Mouse (Mus musculus): ENCODE measurements around the gene 4932438H23Rik.
A peak's percentile ranks its signal among the peaks of the same experiment; 100 is the strongest.

The 4932438H23Rik gene

GRCm38 (mm10) chr16:91095022-91095421 is at the start of gene 4932438H23Rik:
TSS of gene 4932438H23Rik (minus strand) at chr16:91095122.
- no peak for DNase-seq (ENCODE audit: low read depth, low spot score)

DNA sequence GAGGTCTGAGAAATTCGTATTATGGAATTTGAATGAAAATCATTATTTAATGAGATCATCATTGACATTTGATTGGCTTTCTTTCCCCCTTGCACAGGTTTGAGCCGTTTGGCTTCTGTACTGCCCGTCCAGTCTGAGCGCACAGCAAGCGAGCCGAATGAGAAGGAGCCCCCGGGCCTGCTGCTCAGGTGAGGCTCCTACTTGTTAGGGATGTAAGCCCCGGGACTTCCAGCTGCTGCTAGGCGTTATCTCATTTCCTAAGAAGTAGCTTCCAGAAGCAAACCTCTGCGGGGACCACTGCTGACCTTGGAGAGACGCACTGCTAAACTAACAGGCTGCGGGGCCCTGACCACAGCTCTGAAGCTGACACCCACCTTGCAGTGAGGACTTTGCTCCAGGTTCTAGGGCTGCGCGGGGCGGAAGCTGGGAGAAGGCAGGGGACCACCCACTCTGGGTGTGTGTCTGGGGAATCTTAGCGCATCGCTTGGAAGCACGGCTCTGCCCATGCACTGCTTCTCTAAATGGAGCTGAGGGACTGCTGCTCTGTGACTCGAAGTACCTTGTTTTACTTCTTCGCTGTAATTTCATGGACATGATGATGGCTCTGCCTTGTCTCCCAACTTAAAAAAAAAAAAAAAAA is 46.2 kb upstream of the 4932438H23Rik start:
- DNase-seq (ENCODE audit: low read depth, low spot score), result no peak

DNA sequence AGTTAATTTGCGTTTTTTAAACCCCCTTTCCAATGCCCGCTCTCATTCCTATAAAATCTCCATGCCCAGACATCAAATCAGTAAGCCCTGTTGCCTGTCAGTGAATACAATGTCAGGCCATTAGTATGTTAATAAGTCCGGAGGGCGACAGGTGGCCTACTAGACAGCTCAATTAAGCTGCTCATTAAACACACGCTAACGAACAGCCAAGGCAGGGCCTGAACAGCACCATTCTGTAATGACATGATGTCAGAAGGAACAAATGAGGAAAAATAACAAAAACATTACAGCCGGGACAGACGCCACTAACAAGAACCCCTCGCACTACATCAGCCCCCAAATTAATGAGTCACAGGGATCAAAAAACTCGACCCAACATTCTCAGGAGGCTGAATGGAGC is 45.5 kb upstream of the 4932438H23Rik start:
- DNase-seq (ENCODE audit: low read depth, low spot score), result peak; percentile 38

- peak; percentile 23 for DNase-seq (ENCODE audit: low read depth, low spot score)
These were observed 45.1 kb upstream of the 4932438H23Rik start for GRCm38 (mm10) chr16:91140056-91140455.

GRCm38 (mm10) chr16:91139481-91139880 is 44.6 kb upstream of the 4932438H23Rik start:
- DNase-seq (ENCODE audit: low read depth, low spot score), result no peak

DNA sequence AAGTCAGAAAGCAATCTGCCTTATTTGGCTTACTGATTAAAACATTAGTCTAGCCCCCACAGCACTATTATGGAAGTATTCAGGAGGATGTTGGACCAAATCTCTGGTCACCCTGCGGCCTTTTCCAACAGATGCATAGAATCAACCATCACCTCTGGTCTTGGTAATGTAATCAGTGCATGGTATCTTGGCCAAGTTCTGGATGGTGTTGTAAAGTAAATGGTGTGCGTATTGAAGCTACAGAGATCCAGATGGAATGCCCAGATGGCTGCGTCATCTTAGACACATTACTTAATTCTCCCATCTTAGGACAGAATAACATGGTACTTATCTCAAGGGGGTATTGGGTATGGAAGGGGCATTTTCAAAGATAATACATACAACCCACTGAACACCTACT is 43.8 kb upstream of the 4932438H23Rik start:
- no peak for DNase-seq (ENCODE audit: low read depth, low spot score)

DNA sequence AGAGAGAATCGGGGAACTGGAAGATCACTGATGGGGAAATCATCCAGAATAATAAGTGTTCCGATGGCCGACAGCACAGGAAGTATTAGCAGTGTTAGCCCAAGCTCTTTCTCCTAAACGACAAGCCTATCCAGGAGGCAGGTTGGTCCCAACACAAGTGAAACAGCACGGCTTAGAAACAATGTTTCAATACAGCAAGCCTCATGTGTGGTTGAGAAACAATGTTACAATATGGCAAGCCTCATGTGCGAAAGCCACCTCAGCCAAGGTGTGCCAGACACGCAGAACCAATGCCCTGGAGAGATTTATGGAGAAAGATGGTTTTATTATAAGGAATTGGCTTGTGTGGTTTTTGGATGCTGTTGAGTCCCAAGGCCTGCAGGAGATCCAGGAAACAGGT is 43.2 kb upstream of the 4932438H23Rik start:
- DNase-seq (ENCODE audit: low read depth, low spot score), result no peak

DNA sequence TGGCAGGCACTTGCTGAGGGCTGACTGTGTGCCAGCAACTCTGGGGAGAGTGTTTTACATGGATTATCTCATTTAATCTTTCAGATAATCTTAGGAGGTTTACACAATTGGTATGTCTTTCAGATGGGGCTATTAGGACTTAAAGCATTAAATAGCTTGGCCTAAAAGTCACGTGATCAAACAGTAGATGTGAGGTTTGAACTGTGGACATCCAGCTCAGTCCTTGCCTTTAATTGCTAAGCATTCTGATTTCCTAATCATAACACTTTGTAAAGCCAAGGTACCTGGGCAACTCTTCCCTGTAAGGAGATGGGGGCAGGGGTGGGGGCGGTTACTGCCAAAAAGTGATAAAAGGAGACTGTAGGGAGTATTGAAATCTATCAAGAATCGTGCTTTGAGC is 41.7 kb upstream of the 4932438H23Rik start:
- no peak for DNase-seq (ENCODE audit: low read depth, low spot score)

- no peak for DNase-seq (ENCODE audit: low read depth, low spot score)
These were observed 35.0 kb upstream of the 4932438H23Rik start for GRCm38 (mm10) chr16:91129916-91130315.

DNA sequence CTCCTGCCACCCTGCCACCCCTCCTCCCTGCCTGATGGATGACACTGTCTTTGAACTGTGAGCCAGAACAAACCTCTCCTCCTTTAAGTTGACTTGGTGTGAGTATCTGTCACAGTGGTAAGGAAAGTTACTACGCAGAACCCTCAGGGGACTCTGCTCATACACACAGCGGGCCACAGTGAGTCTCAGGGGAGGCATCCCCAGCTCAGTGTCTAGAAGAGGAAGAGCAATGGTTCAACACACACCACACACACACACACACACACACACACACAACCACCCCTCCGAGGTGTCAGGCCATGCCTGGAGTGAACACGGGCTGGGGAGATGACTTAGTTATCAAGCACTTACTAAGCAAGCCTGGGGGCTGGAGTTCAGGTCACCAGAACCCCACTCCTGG is 33.5 kb upstream of the 4932438H23Rik start:
- no peak for DNase-seq (ENCODE audit: low read depth, low spot score)

DNA sequence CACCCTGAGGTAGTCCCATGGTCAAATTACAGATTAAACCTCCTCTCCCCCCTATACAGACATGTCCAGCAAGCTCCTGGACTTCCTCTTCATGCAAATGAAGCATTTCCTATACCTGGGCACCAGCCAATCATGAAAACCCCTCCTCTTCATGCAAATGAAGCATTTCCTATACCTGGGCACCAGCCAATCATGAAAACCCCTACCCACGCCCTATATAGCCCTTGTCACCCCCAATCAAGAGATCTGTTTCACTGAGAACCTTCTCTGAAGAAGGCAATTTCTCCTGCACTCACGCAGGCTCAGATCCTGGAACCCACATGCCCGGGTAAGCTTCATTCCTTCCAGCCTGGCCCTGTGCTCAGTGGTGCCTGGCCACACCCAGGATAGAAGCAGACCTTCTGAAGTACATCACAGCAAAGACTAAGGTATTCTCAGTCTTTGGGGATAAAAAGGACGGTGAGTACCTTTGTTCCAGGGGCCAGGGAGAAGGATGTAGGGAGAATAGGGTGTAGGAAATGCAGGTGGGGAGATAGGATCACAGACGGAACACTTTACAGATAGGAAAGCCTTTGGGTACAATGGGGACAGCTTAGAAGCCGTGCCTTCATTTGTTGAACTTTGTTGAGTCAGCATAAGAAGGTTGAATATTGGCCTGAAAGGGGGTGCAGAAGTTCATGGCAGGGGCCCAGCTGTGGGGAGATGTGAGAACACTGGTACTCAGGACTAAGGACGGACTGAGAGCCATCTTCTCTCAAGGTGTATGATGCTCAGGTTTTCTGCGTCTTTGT is 32.0 kb upstream of the 4932438H23Rik start:
- no peak for DNase-seq (ENCODE audit: low read depth, low spot score)

- no peak for DNase-seq (ENCODE audit: low read depth, low spot score)
These were observed 29.3 kb upstream of the 4932438H23Rik start for GRCm38 (mm10) chr16:91124256-91124655.

DNA sequence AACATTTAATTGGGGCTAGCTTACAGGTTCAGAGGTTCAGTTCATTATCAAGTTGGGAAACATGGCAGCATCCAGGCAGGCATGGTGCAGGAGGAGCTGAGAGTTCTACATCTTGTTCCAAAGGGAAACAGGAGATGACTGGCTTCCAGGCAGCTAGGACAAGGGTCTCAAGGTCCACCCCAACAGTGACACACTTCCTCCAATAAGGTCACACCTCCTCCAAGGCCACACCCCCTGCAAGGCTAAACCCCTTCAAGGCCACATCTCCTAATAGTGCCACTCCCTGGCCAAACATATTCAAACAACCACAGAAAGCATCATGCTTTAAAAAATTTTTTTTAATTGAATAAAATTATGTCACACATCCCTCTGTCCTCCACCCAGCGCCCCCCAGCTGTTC is 28.9 kb upstream of the 4932438H23Rik start:
- no peak for DNase-seq (ENCODE audit: low read depth, low spot score)

DNA sequence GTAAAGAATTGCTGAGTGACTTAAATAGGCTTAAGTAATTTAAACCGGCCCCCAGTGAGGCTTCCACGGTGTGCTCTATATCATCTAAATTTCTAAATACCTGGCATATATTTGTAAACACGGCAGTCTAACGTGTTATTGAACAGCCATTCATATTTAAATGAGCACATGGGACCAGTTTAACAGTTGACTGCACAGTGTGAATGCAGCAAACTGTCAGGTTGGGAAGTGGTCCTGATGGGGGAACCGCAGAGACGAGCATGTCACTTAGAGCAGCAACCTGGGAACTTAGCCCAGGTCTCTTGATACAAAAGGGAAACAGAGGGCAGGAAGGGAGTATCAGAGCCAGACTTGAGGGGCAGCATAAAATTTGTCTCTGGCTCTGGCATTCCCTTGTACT is 25.0 kb upstream of the 4932438H23Rik start:
- no peak for DNase-seq (ENCODE audit: low read depth, low spot score)

DNA sequence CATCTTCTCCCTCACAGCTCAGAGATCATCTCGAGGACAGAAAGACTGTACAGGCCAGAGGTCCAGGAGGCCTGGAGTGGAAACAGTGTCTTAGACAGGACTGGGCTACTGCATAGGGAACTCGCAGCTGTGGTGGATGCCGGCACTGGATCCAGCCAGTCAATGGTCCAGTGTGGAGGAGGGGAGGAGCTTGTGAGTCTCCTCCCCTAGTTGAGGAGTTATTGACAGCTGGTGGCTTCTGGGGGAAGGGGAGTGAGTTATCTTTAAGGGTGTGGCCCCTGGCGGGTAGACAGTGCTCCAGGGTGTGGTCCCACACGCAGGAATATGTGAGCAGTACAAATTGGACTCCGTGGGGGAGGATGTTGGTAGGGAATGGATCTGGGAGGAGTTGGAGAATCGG is 21.8 kb upstream of the 4932438H23Rik start:
- no peak for DNase-seq (ENCODE audit: low read depth, low spot score)

GRCm38 (mm10) chr16:91116006-91116405 is 21.1 kb upstream of the 4932438H23Rik start:
- no peak for DNase-seq (ENCODE audit: low read depth, low spot score)

GRCm38 (mm10) chr16:91110999-91111535 is 16.1 kb upstream of the 4932438H23Rik start:
- DNase-seq (ENCODE audit: low read depth, low spot score), result no peak

DNA sequence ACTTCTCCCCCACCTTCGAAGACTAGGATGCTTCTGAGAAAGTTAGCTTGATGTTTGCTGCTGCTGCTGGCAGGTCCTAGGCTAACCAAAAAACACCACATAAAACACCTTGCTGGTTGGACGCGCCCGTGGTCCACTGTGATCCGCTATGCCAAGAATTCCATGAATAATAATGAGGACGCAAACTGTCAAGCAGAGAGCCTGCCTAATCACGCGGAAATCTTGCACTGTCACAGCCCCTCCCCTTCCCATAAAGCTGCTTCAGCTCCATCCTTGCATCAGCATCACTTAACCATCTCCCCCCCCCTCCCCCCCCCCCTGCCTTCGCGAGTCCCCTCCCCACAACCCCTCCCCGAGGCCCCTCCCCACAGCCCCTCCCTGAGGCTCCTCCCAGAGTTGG is 12.7 kb upstream of the 4932438H23Rik start:
- no peak for DNase-seq (ENCODE audit: low read depth, low spot score)

DNA sequence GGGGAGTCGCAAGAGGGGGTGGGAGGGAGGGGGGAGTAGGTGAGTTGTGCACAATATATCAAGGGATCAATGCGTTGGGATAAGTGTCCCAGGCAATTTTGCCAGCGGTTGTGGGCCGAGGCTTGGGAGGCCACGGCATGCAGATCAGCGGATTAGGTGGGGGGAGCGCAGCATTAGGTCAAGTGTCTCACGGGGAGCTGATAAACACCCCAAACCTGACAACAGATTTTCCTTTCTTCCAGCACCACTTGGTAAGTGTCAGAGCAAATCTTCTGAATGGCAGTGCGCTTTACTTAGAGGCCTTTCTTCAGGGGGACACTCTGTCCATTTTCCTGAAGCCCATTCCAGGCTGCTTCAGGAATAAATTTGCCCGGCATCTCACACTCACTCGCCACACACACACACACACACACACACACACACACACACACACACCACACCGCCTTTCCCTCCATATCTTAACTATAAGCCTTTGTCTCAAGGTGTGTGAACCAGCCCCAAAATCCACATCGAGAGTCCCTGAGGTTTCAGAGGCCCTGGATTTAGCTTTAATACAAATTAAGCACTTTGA is 10.6 kb upstream of the 4932438H23Rik start:
- no peak for DNase-seq (ENCODE audit: low read depth, low spot score)

- DNase-seq (ENCODE audit: low read depth, low spot score), result no peak
These were observed 10.0 kb upstream of the 4932438H23Rik start for GRCm38 (mm10) chr16:91104821-91105480.

DNA sequence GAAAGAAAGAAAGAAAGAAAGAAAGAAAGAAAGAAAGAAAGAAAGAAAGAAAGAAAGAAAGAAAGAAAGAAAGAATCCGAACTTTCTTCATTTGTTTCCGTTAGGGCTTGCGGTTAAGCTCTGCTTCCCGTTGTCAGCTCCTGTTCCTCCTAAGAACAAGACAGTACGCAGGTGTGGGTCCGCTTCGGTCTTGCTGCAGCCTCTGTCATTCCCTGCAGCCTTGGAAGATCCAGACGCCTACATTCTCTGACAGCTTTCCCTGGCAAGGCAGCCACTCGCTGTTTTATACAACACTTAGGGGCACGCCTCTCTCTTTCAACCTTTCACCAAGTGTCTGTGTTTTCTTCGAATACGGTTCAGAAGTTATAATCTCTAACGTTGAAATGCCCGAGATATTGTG is 8.5 kb upstream of the 4932438H23Rik start:
- no peak for DNase-seq (ENCODE audit: low read depth, low spot score)

GRCm38 (mm10) chr16:91100484-91100883 is 5.6 kb upstream of the 4932438H23Rik start:
- no peak for DNase-seq (ENCODE audit: low read depth, low spot score)

Measured in forelimb bud, embryonic 11.5 days (tissue).